8 mouse cellular contexts compared by ENCODE assay signal in genomic region chr7:80186531-80187296, GRCm38 (mm10). TPM values are rescaled to one million over a fixed set of nuclear protein-coding genes. Genes with fewer than 3 reads are reported as not detected.
DNase-seq lines count a peak whose midpoint lies in the region; ATAC-seq lines count a peak whose summit lies in the region.

Sema4b (plus strand) TSS chr7:80186841.

- H3K9ac ChIP-seq in forebrain, embryonic 12.5 days: peak within 1 kb of the TSS; percentile 65
- H3K9ac ChIP-seq in heart, embryonic 15.5 days: peak within 1 kb of the TSS; percentile 57
- peak within 1 kb of the TSS; percentile 47 for H3K9ac ChIP-seq in liver, embryonic 11.5 days (ENCODE audit: low read depth, low read length)

- no peaks in the 10 kb centered on the region for H3K36me3 ChIP-seq in forebrain, embryonic 12.5 days (replicated peaks)
- no peaks in the 10 kb centered on the region for H3K36me3 ChIP-seq in heart, embryonic 15.5 days
- H3K36me3 ChIP-seq in liver, embryonic 11.5 days (ENCODE audit: control insufficient read depth, insufficient read depth, low read length): no peaks in the 10 kb centered on the region

- H3K4me1 ChIP-seq in brown adipose tissue, adult 24 weeks (ENCODE audit: control insufficient read depth, insufficient read depth, insufficient read length, low read length): peaks cover 8% of the 10 kb centered on the region
- peaks cover 52% of the 10 kb centered on the region for H3K4me1 ChIP-seq in forebrain, embryonic 12.5 days
- peaks cover 66% of the 10 kb centered on the region for H3K4me1 ChIP-seq in heart, embryonic 15.5 days (replicated peaks)
- peaks cover 37% of the 10 kb centered on the region for H3K4me1 ChIP-seq in liver, embryonic 11.5 days (replicated peaks; ENCODE audit: control insufficient read depth, insufficient read depth, low read length)

- peak within 1 kb of the TSS; percentile 63 for H3K4me2 ChIP-seq in forebrain, embryonic 12.5 days
- H3K4me2 ChIP-seq in heart, embryonic 15.5 days: peak within 1 kb of the TSS; percentile 71
- peak within 1 kb of the TSS; percentile 96 for H3K4me2 ChIP-seq in liver, embryonic 11.5 days

- H3K4me3 ChIP-seq in brown adipose tissue, adult 24 weeks (ENCODE audit: insufficient read depth, low read depth, low read length): peak within 1 kb of the TSS; percentile 75
- H3K4me3 ChIP-seq in forebrain, embryonic 12.5 days (replicated peaks): peak within 1 kb of the TSS; percentile 55
- peak within 1 kb of the TSS; percentile 57 for H3K4me3 ChIP-seq in heart, embryonic 15.5 days
- peak within 1 kb of the TSS; percentile 45 for H3K4me3 ChIP-seq in liver, embryonic 11.5 days (ENCODE audit: low read depth, low read length)

- ATAC-seq in forebrain, embryonic 12.5 days (ENCODE audit: low FRiP score): peak; percentile 93
- ATAC-seq in heart, embryonic 15.5 days (replicated peaks; ENCODE audit: insufficient number of reproducible peaks, insufficient read depth, low FRiP score, low read depth): peak; percentile 83
- peak; percentile 73 for ATAC-seq in liver, embryonic 11.5 days (replicated peaks; ENCODE audit: low FRiP score)

- peak within 1 kb of the TSS; percentile 83 for H3K27ac ChIP-seq in brown adipose tissue, adult 24 weeks (replicated peaks; ENCODE audit: low read depth, low read length)
- H3K27ac ChIP-seq in forebrain, embryonic 12.5 days: peak within 1 kb of the TSS; percentile 93
- peak within 1 kb of the TSS; percentile 97 for H3K27ac ChIP-seq in heart, embryonic 15.5 days
- H3K27ac ChIP-seq in liver, embryonic 11.5 days (ENCODE audit: low read depth, low read length): peak within 1 kb of the TSS; percentile 83

- H3K27me3 ChIP-seq in forebrain, embryonic 12.5 days: no peaks in the 10 kb centered on the region
- H3K27me3 ChIP-seq in heart, embryonic 15.5 days: no peaks in the 10 kb centered on the region
- H3K27me3 ChIP-seq in liver, embryonic 11.5 days (replicated peaks; ENCODE audit: control insufficient read depth, insufficient read depth, low read length): no peaks in the 10 kb centered on the region

- no peaks in the 10 kb centered on the region for H3K9me3 ChIP-seq in forebrain, embryonic 12.5 days
- no peaks in the 10 kb centered on the region for H3K9me3 ChIP-seq in heart, embryonic 15.5 days (replicated peaks)
- no peaks in the 10 kb centered on the region for H3K9me3 ChIP-seq in liver, embryonic 11.5 days (ENCODE audit: control insufficient read depth, low read length)

- WGBS in forebrain, embryonic 12.5 days: under 1% methylated on average over 51 of the region's 51 CpGs
- 2% methylated on average over 51 of the region's 51 CpGs for WGBS in heart, embryonic 15.5 days
- 3% methylated on average over 51 of the region's 51 CpGs for WGBS in liver, embryonic 11.5 days

- peak; percentile 85 to 87 for DNase-seq in B cell, adult 2 months
- DNase-seq in kidney, postnatal 14 days: peak; percentile 94
- DNase-seq in liver, embryonic 11.5 days (ENCODE audit: low spot score): peak; percentile 84
- peak; percentile 61 for DNase-seq in naive thymus-derived CD4-positive, alpha-beta T cell, adult 2 months (ENCODE audit: low read depth)
- DNase-seq in spleen, postnatal 4 days (ENCODE audit: low spot score in 2 of 2): peak; percentile 81 to 90

RNA-seq across cellular contexts. Expression of gene Sema4b, which starts in this region (rescaled TPM):
- 13.1 and 15.1 TPM in 2 replicates for polyA plus RNA-seq in brown adipose tissue, adult 24 weeks (2012; ENCODE audit: insufficient read depth, insufficient read length, missing spikeins)
- polyA plus RNA-seq in forebrain, embryonic 12.5 days (2016; fragmentation: Nextera tagmentation; extraction: Ambion mirVana): 16.7 and 19.4 TPM in 2 replicates
- 12.4 and 14.0 TPM in 2 replicates for polyA plus RNA-seq in heart, embryonic 15.5 days (2015; fragmentation: Nextera tagmentation; extraction: Ambion mirVana)
- polyA plus RNA-seq in liver, embryonic 11.5 days (2014; fragmentation: Nextera tagmentation; extraction: Ambion mirVana): 11.7 and 12.9 TPM in 2 replicates

Comparison
In these comparisons a context has a peak if more than half of its experiments do, and no peak if none do; other contexts are left out.
1. Peak in every context shown above with its lines: DNase-seq, ATAC-seq, H3K4me3 ChIP-seq and H3K27ac ChIP-seq.